Mouse (Mus musculus) forebrain, embryonic 11.5 days (tissue): ENCODE data around the gene Snx27. TPM values are rescaled to one million over a fixed set of nuclear protein-coding genes. Genes with fewer than 3 reads are reported as not detected.

ENCODE experiments used
- ATAC-seq: fragments of 200-750 bp; cut with Nextera tagmentation; replicated peaks from 2 replicates; pipeline ENCODE4 v1.8.0; 2017; ENCODE audit warnings: moderate TSS enrichment; ENCODE audit not compliant: low FRiP score
- DNase-seq: peaks from one replicate; pipeline ENCODE4 v3.0.0-alpha.2; 2017; ENCODE audit warnings: low spot score
- H3K27ac ChIP-seq: fragments of 300-500 bp; sonication (generic); 2 replicates; pipeline ENCODE4 v1.5.1; 2014; ENCODE audit warnings: low read depth, low read length
- H3K27me3 ChIP-seq: fragments of 300-500 bp; sonication (generic); 2 replicates; pipeline ENCODE4 v1.6.1; 2014; ENCODE audit warnings: mild to moderate bottlenecking, low read length, mixed read lengths; ENCODE audit not compliant: control insufficient read depth, insufficient read depth
- H3K36me3 ChIP-seq: fragments of 300-500 bp; sonication (generic); 2 replicates; pipeline ENCODE4 v1.6.1; 2014; ENCODE audit warnings: mild to moderate bottlenecking, low read length, moderate library complexity, mixed read lengths; ENCODE audit not compliant: control insufficient read depth, insufficient read depth
- H3K4me1 ChIP-seq: fragments of 300-500 bp; sonication (generic); replicated peaks from 2 replicates; pipeline ENCODE4 v1.6.1; 2014; ENCODE audit warnings: low read length, mixed read lengths; ENCODE audit not compliant: control insufficient read depth, insufficient read depth
- H3K4me2 ChIP-seq: fragments of 300-500 bp; sonication (generic); 2 replicates; pipeline ENCODE4 v1.6.1; 2014; ENCODE audit warnings: low read depth, mild to moderate bottlenecking, low read length, moderate library complexity, mixed read lengths; ENCODE audit not compliant: severe bottlenecking
- H3K4me3 ChIP-seq: fragments of 300-500 bp; sonication (generic); 2 replicates; pipeline ENCODE4 v1.5.1; 2014; ENCODE audit warnings: low read depth, low read length
- H3K9ac ChIP-seq: fragments of 300-500 bp; sonication (generic); 2 replicates; pipeline ENCODE4 v1.6.1; 2014; ENCODE audit warnings: low read length
- H3K9me3 ChIP-seq: fragments of 300-500 bp; sonication (generic); 2 replicates; pipeline ENCODE4 v1.6.1; 2016; ENCODE audit warnings: low read length, mixed read lengths; ENCODE audit not compliant: control insufficient read depth
- WGBS: fragments of 180-500 bp; shearing (Covaris S2); extraction: QIAGEN DNeasy Blood & Tissue Kit; methylation state at CpG from one replicate; pipeline ENCODE4 v1.1.7; 2014; 5-methylcytosine and 5-hydroxymethylcytosine counted together
- polyA plus RNA-seq: library from polyadenylated mRNA; unstranded; fragments of >200 nt; fragmentation: Nextera tagmentation; extraction: Ambion mirVana; gene quantifications from 2 replicates; pipeline ENCODE4 v1.2.1, GENCODE M21; 2014

The Snx27 gene
- polyA plus RNA-seq, 1 experiment from 2014 or later: 48.5 TPM

DNA sequence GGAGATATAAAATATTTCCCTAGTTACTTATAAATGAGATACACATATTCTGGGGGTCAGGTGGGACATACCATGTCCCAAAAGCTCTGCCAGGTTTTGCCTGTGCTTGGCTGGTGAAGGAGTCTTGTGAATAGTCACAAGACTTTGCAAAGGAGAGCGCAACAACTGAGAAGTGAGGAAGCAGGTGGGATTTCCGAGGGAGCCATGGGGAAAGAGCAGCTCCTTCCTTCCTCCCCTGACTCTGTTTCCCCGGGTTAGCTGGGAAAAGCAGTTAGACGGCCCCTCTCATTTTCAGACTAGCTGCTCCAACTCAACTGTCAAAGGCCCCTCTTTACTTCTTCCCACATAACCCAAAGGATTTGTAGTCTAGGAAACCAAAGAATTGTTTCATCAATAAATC, 85.4 kb downstream of the Snx27 start:
- Histone ChIP-seq H3K4me2 (no peak overlapping the region), H3K27ac (no peak overlapping the region), H3K36me3 (no peaks in the 10 kb centered on the region; the same call in 1 of the 2 replicates), H3K9ac (no peak overlapping the region), H3K4me1 (no peaks in the 10 kb centered on the region), H3K27me3 (no peaks in the 10 kb centered on the region), H3K9me3 (no peaks in the 10 kb centered on the region), H3K4me3 (no peak overlapping the region)
- ATAC-seq (no peak), DNase-seq (no peak)
- 81% methylated on average over 4 of the region's 4 CpGs for WGBS

- no peaks in the 10 kb centered on the region; the same call in 1 of the 2 replicates for H3K36me3 ChIP-seq
Measured at GRCm38 (mm10) chr3:94487581-94487980, 94.9 kb downstream of the Snx27 start.

DNA sequence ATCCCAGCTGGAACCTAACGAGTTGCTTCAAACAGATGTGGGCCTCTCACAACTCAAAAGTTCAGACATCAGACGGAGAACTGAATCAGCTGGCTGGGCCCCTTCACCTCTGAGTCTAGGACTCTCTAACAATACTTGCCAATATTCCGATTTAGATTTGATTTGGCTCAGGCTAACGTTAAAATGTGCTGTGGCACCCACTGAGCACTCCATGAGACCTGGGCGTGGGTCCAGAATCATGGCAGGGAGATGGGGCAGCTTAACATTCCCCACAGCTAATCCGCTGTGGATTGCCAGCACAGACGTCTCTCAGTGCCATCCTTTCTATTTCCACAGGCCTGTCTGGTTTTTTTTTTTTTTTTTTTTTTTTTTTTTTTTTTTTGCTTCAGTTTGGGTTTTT, 96.6 kb downstream of the Snx27 start:
- WGBS: 56% methylated on average over 7 of the region's 7 CpGs
- H3K9ac ChIP-seq: no peak overlapping the region
- H3K27ac ChIP-seq: peak overlapping the region; percentile 46
- H3K9me3 ChIP-seq: no peaks in the 10 kb centered on the region
- no peak overlapping the region for H3K4me2 ChIP-seq
- ATAC-seq (no peak), DNase-seq (no peak)
- H3K36me3 ChIP-seq: no peaks in the 10 kb centered on the region
- no peak overlapping the region for H3K4me3 ChIP-seq
- H3K27me3 ChIP-seq: no peaks in the 10 kb centered on the region
- peaks cover 33% of the 10 kb centered on the region for H3K4me1 ChIP-seq

More at GRCm38 (mm10) chr3:94487581-94487980, 94.9 kb downstream of the Snx27 start:
- no peaks in the 10 kb centered on the region for H3K27me3 ChIP-seq
- WGBS: 80% methylated on average over 6 of the region's 6 CpGs
- H3K4me1 ChIP-seq: peaks cover 31% of the 10 kb centered on the region
- DNase-seq (peak; percentile 52), ATAC-seq (no peak)
- H3K27ac ChIP-seq: no peak overlapping the region
- H3K9ac ChIP-seq: no peak overlapping the region
- H3K4me3 ChIP-seq: no peak overlapping the region
- H3K9me3 ChIP-seq: no peaks in the 10 kb centered on the region
- H3K4me2 ChIP-seq: no peak overlapping the region

GRCm38 (mm10) chr3:94483790-94484439, 98.6 kb downstream of the Snx27 start:
- WGBS: 9% methylated on average over 20 of the region's 20 CpGs
- H3K27ac ChIP-seq: peak overlapping the region; percentile 85
- peak; percentile 94 for ATAC-seq
- peak overlapping the region; percentile 35; the same call in 1 of the 2 replicates for H3K9ac ChIP-seq
- peak overlapping the region; percentile 3; the same call in 1 of the 2 replicates for H3K4me3 ChIP-seq
- peak; percentile 97 for DNase-seq
- no peaks in the 10 kb centered on the region for H3K36me3 ChIP-seq
- H3K4me1 ChIP-seq: peaks cover 41% of the 10 kb centered on the region
- H3K27me3 ChIP-seq: no peaks in the 10 kb centered on the region; the same call in 1 of the 2 replicates
- H3K4me2 ChIP-seq: peak overlapping the region; percentile 46
- H3K9me3 ChIP-seq: no peaks in the 10 kb centered on the region

DNA sequence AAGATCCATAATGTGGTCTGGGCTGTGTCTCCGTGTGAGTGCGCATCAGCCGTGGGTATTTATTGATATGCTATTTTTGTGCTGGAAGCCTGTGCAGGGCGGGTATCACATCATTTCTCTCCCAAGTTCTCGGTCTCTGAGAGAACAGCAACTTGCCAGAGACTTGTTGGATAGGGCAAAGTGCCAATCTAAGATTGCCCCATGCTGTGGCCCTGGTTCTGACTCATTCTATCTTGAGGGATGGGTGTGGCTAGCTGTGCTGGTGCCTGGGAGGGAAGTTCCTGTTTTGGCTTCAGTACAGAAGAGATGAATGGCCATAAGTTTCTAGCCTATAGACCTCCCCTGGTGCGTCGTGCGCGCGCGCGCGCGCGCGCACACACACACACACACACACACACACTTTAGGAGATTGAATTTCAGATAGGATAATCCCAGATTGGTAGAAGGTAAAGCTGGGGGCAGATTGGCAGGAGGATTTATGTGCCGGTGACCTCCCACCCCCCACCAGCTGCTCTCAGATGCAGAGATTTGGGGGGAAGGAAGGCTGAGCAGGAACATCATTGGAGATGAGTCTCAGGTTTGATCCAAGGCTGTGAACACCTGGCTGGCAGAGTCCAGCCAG, 99.6 kb downstream of the Snx27 start:
- ATAC-seq (no peak), DNase-seq (no peak)
- no peak overlapping the region for H3K4me2 ChIP-seq
- no peaks in the 10 kb centered on the region; the same call in 1 of the 2 replicates for H3K27me3 ChIP-seq
- peaks cover 43% of the 10 kb centered on the region for H3K4me1 ChIP-seq
- no peaks in the 10 kb centered on the region for H3K9me3 ChIP-seq
- 85% methylated on average over 17 of the region's 17 CpGs for WGBS
- H3K9ac ChIP-seq: no peak overlapping the region
- H3K4me3 ChIP-seq: no peak overlapping the region
- H3K27ac ChIP-seq: peak overlapping the region; percentile 69
- no peaks in the 10 kb centered on the region for H3K36me3 ChIP-seq

GRCm38 (mm10) chr3:94481429-94481828, 101.1 kb downstream of the Snx27 start:
- Histone ChIP-seq H3K9ac (no peak overlapping the region), H3K27me3 (no peaks in the 10 kb centered on the region; the same call in 1 of the 2 replicates), H3K36me3 (no peaks in the 10 kb centered on the region), H3K9me3 (no peaks in the 10 kb centered on the region), H3K4me2 (no peak overlapping the region), H3K27ac (no peak overlapping the region), H3K4me3 (no peak overlapping the region), H3K4me1 (peaks cover 48% of the 10 kb centered on the region)
- no peak for DNase-seq
- no peak for ATAC-seq
- WGBS: 54% methylated on average over 4 of the region's 4 CpGs

- no peaks in the 10 kb centered on the region; the same call in 1 of the 2 replicates for H3K27me3 ChIP-seq
- peaks cover 40% of the 10 kb centered on the region for H3K4me1 ChIP-seq
- ATAC-seq: no peak
- DNase-seq: peak; percentile 59
- peak within 1 kb of the TSS; percentile 71 for H3K9ac ChIP-seq
- H3K9me3 ChIP-seq: no peaks in the 10 kb centered on the region
- H3K27ac ChIP-seq: peak within 1 kb of the TSS; percentile 82
- peak within 1 kb of the TSS; percentile 54 for H3K4me2 ChIP-seq
- 11% methylated on average over 16 of the region's 16 CpGs for WGBS
- H3K36me3 ChIP-seq: no peaks in the 10 kb centered on the region
- H3K4me3 ChIP-seq: peak within 1 kb of the TSS; percentile 51
Measured at GRCm38 (mm10) chr3:94480291-94480884, 102.1 kb downstream of the Snx27 start, which contains the start of gene Riiad1. Gene Riiad1 (minus strand): TSS chr3:94480341.

GRCm38 (mm10) chr3:94479564-94479963, 103.0 kb downstream of the Snx27 start:
- Histone ChIP-seq H3K4me1 (peaks cover 33% of the 10 kb centered on the region), H3K27me3 (no peaks in the 10 kb centered on the region; the same call in 1 of the 2 replicates), H3K4me2 (peak overlapping the region; percentile 54), H3K36me3 (no peaks in the 10 kb centered on the region), H3K27ac (no peak overlapping the region), H3K9me3 (no peaks in the 10 kb centered on the region), H3K4me3 (peak overlapping the region; percentile 51), H3K9ac (peak overlapping the region; percentile 71)
- DNase-seq (peak; percentile 61), ATAC-seq (no peak)
- WGBS: 8% methylated on average over 11 of the region's 11 CpGs
